Mouse (Mus musculus): ENCODE measurements at regions not wholly inside any gene's neighbourhood (a gene's known extent, or its start where the extent isn't known, plus 50 kb on each side); places are given as distances from the start of the nearest gene placed in this dataset.

DNA sequence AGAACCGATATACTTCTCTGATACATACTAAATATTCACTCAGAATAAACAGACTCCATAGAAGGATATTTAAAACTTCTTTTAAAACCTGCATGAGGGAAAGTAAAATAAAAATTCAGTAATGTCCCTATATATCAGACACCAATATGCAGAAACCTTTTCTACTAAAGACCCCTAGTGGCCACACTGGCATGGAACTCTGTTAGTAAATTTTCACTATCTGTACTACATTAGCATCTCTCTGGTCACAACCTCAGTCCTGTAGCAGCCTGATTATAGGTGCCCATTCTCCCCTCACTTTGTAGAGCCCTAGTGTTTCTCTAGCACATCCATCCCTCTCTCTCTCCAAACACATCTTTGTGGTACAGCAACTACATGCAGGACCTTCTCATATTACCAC is 970.3 kb downstream of the Cdh11 start:
- intact Hi-C loops (cut with DNase I), result no loop called here
- DNase-seq (ENCODE audit: low spot score in 2 of 2), result no peak

DNA sequence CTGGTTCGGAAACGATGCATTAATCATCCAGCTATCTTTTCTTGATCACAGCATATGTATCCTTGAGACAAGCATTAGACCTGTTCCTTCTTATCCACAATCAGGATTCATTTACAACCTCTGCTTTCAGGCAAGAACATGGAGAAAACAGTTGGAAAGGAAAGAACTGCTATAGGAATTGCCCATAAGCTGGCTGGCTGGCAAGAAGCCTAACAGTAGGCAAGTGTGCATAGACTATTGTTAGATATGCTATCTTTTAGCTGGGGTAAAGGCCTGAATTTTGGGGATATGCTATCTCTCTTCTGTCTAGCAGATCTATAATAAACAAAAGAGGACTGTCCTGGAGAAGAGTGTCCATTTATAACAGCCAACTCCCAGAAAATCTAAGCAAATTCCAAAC is 981.9 kb downstream of the Cdh11 start:
- intact Hi-C loops (cut with DNase I), result no loop called here
- peak in 1 of 2 experiments; percentile 40 for DNase-seq (ENCODE audit: low spot score in 2 of 2)

GRCm38 (mm10) chr8:101802119-101802518 is 983.3 kb downstream of the Cdh11 start:
- no peak for DNase-seq (ENCODE audit: low spot score in 2 of 2)
- intact Hi-C loops (cut with DNase I), result no loop called here

DNA sequence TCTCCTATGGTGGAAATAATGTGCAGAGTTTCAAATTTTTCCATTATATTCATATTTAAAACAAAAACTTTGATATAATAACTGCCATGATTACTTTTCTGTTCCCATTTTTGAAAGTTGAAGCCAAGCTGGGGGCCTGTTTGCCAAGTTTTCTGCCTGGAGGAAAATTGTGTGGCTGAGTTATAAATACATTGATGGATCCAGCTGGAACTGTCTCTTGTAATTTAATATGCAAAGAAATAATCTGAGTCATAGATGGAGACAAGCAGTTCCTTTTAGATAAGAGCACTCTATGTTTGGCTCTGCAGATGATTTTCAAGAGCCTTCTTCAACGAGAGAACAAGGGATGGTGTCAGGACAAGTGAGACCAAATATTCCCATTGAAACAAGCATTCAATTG is 994.7 kb downstream of the Cdh11 start:
- DNase-seq (ENCODE audit: low spot score in 2 of 2), result peak in 1 of 2 experiments; percentile 16
- intact Hi-C loops (cut with DNase I), result no loop called here

- no peak for DNase-seq (ENCODE audit: low spot score in 2 of 2)
- intact Hi-C loops (cut with DNase I), result no loop called here
These were observed 998.6 kb downstream of the Cdh11 start for GRCm38 (mm10) chr8:101786876-101787275.

DNA sequence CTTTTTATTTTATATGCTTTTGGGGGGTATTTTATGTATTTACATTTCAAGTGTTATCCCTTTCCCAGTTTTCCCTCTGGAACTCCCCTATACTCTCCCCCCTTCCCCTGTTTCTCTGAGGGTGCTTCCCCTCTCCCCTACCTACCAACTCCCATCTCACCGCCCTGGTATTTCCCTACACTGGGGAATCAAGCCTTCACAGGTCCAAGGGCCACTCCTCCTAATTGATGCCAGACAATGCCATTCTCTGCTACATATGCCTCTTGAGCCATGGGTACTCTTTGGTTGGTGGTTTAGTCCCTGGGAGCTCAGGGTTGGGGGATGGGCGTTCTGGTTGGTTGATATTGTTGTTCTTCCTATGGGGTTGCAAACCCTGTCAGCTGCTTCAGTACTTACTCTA is 1002.9 kb downstream of the Cdh11 start:
- no peak for DNase-seq (ENCODE audit: low spot score in 2 of 2)
- intact Hi-C loops (cut with DNase I), result no loop called here

GRCm38 (mm10) chr8:101781942-101782341 is 1003.5 kb downstream of the Cdh11 start:
- no peak for DNase-seq (ENCODE audit: low spot score in 2 of 2)
- intact Hi-C loops (cut with DNase I), result no loop called here

- intact Hi-C loops (cut with DNase I), result no loop called here
- peak in 1 of 2 experiments; percentile 13 for DNase-seq (ENCODE audit: low spot score in 2 of 2)
These were observed 1005.5 kb downstream of the Cdh11 start for GRCm38 (mm10) chr8:101779966-101780365.

DNA sequence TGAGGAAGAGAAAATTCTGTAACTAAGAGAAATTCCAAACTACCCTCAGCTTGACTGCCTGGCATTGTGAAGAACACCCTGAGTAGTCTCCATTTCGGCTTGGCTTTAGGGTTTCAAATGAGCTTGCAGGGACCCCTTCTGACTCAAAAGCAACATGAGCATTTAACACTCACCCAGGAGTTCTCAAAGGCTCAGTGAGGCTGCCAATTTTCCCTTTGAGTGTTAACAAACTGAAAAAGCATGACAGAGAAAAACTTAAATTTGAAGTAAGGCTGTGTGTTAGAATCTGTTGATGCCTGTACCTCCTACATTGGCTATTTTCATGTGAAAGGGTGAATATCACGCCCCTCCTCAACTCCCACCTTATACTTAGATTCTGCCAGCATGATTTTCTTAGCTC is 1017.9 kb downstream of the Cdh11 start:
- DNase-seq (ENCODE audit: low spot score in 2 of 2), result no peak
- intact Hi-C loops (cut with DNase I), result no loop called here

Data from left cerebral cortex, postnatal 36 days (tissue).